Mouse (Mus musculus): ENCODE measurements around the gene Cd6. TPM values are rescaled to one million over a fixed set of nuclear protein-coding genes. Genes with fewer than 3 reads are reported as not detected.

Gene Cd6
- total RNA-seq, 2 experiments from 2014 or later, result 0.21 to 0.32 TPM

- DNase-seq (ENCODE audit: low spot score in 2 of 2), result no peak
Observed at GRCm38 (mm10) chr19:10803751-10804150, 26.1 kb downstream of the Cd6 start.

GRCm38 (mm10) chr19:10801906-10802305 is 28.0 kb downstream of the Cd6 start:
- DNase-seq (ENCODE audit: low spot score in 2 of 2), result no peak

GRCm38 (mm10) chr19:10801070-10801469 is 28.8 kb downstream of the Cd6 start:
- DNase-seq (ENCODE audit: low spot score in 2 of 2), result no peak

- DNase-seq (ENCODE audit: low spot score in 2 of 2), result no peak
Observed at GRCm38 (mm10) chr19:10799155-10799554, 30.7 kb downstream of the Cd6 start.

- no peak for DNase-seq (ENCODE audit: low spot score in 2 of 2)
Observed at GRCm38 (mm10) chr19:10798576-10798975, 31.3 kb downstream of the Cd6 start.

- no peak for DNase-seq (ENCODE audit: low spot score in 2 of 2)
Observed at GRCm38 (mm10) chr19:10794916-10795315, 34.9 kb downstream of the Cd6 start.

GRCm38 (mm10) chr19:10793044-10793443 is 36.8 kb downstream of the Cd6 start:
- no peak for DNase-seq (ENCODE audit: low spot score in 2 of 2)

DNA sequence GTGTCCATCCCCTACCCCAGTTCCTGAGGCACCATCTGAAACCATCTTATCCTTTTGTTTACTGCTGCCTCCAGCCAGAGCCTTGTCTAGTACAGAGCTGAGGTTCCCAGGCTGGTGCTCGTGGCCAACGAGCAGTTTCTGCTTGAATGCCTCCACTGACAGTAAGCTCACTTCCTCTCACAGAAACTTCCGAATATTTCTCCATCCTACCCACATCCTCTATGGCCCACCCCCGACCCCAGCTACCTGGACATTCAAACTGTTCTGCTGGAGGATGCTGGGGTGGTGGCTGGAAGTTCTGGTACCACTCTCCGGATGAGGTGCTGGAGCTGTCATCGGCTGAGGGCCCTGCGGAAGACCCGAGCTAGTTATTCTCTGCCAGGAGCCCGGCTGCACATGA is 39.5 kb downstream of the Cd6 start:
- DNase-seq (ENCODE audit: low spot score in 2 of 2), result no peak

GRCm38 (mm10) chr19:10788242-10788641 is 41.6 kb downstream of the Cd6 start:
- DNase-seq (ENCODE audit: low spot score in 2 of 2), result no peak

DNA sequence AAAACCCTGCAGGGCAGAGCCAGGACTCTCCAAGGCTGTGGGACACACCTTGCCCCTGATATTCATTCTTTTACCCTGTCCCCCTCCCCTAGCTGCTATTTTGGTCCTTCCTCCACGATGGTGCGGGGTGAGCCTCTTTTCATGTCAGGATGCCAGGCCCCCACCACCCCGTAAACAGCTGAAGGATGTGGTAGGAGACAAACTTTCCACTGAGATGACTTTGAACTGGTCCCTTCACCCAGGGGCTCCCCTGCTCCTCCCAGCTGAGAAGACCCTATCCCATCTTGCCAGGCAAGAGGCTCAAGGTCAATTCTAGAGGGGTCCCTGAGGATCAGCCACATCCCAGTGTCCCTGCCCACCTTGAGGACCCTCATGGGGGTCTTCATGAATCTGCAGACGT is 42.5 kb downstream of the Cd6 start:
- no peak for DNase-seq (ENCODE audit: low spot score in 2 of 2)

DNA sequence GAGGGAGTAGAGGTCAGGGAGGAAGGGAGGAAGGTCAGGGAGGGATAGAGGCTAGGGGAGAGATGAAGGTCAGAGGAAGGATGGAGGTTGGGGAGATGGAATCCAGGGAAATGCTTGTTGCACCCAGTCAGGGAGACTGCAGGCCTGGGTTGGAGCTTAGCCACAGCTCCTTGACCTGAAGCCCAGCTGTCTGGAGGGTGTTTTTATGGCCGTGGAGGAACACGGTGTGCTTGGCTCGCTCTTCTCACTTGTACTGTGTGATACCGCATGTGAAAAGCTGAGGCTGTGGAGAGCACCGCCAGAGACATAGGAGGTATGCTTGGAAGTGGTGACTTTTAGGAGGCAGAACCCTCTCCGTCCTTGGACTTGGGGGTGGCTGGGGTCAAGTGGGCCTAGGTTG is 43.1 kb downstream of the Cd6 start:
- no peak for DNase-seq (ENCODE audit: low spot score in 2 of 2)

GRCm38 (mm10) chr19:10784796-10785459 is 44.9 kb downstream of the Cd6 start:
- no peak for DNase-seq (ENCODE audit: low spot score in 2 of 2)

DNA sequence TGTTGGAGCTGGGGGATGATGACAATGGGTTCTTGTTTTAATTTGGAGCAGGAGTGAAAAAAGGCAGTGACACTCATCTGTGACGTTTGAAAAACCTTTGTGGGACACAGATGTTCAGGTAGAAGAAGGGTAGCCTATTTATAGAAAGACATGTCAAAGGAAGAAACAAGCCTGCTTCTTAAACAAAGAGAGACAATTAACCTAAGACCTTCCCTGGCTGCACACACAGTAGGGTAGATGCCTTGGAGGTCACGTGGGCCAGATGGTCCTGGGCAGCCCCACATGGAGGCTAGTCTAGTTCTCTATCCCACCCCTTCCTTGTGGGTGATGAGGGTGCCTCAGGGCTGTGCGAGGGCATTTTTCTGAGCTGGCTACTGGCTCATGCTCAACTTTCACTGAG is 45.8 kb downstream of the Cd6 start:
- no peak for DNase-seq (ENCODE audit: low spot score in 2 of 2)

DNA sequence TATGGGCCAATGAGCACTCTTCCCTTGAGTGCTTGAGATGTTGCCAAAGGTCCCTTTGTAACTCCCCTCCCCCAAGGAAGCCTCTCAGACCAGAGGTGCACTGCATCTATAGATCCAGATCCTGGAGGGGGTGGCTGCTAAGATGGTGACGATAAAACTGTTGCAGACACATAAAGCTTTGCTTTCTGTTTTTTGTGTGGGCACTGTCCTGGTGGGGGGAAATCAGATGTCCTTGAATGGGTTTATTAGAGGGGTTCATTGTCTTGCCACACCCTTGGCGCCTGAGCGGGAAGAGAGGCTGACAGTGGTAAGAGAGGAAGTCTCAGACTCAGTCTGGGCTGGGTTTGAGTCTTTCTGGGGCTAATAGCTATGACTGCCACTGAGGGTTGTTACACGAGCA is 46.7 kb downstream of the Cd6 start:
- no peak for DNase-seq (ENCODE audit: low spot score in 2 of 2)

GRCm38 (mm10) chr19:10781641-10782040 is 48.2 kb downstream of the Cd6 start:
- no peak for DNase-seq (ENCODE audit: low spot score in 2 of 2)

- DNase-seq (ENCODE audit: low spot score in 2 of 2), result no peak
Observed at GRCm38 (mm10) chr19:10776906-10777305, 53.0 kb downstream of the Cd6 start.

- DNase-seq (ENCODE audit: low spot score in 2 of 2), result no peak
Observed at GRCm38 (mm10) chr19:10774141-10774540, 55.7 kb downstream of the Cd6 start.

- DNase-seq (ENCODE audit: low spot score in 2 of 2), result no peak
Observed at GRCm38 (mm10) chr19:10773384-10773783, 56.5 kb downstream of the Cd6 start.

DNA sequence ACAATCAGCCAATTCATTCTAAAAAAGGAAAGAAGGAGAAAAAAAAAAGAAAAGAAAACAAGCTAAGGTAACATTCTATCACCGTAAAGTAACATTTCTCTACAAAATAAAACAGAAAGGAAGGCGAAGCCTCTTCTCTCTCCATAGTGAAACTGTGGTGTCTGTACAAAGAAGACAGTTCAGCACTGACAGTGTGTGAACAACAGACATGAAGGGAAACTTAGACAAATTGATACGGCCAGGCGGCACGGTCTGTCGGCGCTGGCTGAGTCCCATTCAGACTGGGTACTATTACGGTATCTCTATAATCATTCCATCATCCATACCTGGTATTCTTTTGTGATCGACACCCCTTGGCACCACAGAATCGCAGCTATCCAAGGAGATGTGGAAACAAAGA is 57.0 kb downstream of the Cd6 start:
- DNase-seq (ENCODE audit: low spot score in 2 of 2), result no peak

DNA sequence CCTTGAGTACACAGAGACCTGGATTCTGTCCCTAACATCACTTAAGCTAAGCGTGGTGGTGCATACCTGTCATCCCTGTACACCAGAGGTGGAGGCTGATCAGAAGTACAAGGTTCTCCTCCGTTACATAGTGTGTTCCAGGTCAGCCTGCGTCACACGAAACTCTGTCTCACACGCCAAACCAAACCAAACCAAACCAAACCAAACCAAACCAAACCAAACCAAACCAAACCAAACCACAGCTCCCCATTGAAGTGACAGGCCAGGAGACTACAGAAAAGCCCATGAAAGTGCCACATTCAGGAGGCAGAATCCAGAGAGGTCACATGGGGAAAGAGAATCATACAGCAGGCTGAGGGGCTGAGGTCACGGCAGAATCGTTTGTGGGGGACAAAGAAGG is 57.9 kb downstream of the Cd6 start:
- no peak for DNase-seq (ENCODE audit: low spot score in 2 of 2)

- no peak for DNase-seq (ENCODE audit: low spot score in 2 of 2)
Observed at GRCm38 (mm10) chr19:10769429-10770195, 60.2 kb downstream of the Cd6 start.

GRCm38 (mm10) chr19:10768694-10769428 is 61.0 kb downstream of the Cd6 start:
- no peak for DNase-seq (ENCODE audit: low spot score in 2 of 2)

Data from gastrocnemius, postnatal 4 days (tissue).